Mouse (Mus musculus) kidney, embryonic 14.5 days (tissue): ENCODE results near the gene Grrp1. TPM values are rescaled to one million over a fixed set of nuclear protein-coding genes. Genes with fewer than 3 reads are reported as not detected.

Source experiments
- ATAC-seq: fragments of 200-750 bp; cut with Nextera tagmentation; 2 replicates; pipeline ENCODE4 v1.8.0; 2017; ENCODE audit warnings: moderate number of reproducible peaks, mild to moderate bottlenecking, moderate TSS enrichment, moderate library complexity; ENCODE audit not compliant: low FRiP score, low TSS enrichment
- H3K27ac ChIP-seq: fragments of 300-500 bp; sonication (generic); 2 replicates; pipeline ENCODE4 v1.5.1; 2014; ENCODE audit warnings: low read depth, mild to moderate bottlenecking, low read length, moderate library complexity, mixed read lengths
- H3K27me3 ChIP-seq: fragments of 300-500 bp; sonication (generic); 2 replicates; pipeline ENCODE4 v1.6.1; 2014; ENCODE audit warnings: mild to moderate bottlenecking, low read length; ENCODE audit not compliant: control insufficient read depth, insufficient read depth
- H3K36me3 ChIP-seq: fragments of 300-500 bp; sonication (generic); 2 replicates; pipeline ENCODE4 v1.6.1; 2014; ENCODE audit warnings: low read length, mixed read lengths; ENCODE audit not compliant: control insufficient read depth, insufficient read depth
- H3K4me1 ChIP-seq: fragments of 300-500 bp; sonication (generic); 2 replicates; pipeline ENCODE4 v1.6.1; 2014; ENCODE audit warnings: low read length, mixed read lengths; ENCODE audit not compliant: control insufficient read depth, insufficient read depth
- H3K4me2 ChIP-seq: fragments of 300-500 bp; sonication (generic); replicated peaks from 2 replicates; pipeline ENCODE4 v1.6.1; 2014; ENCODE audit warnings: low read depth, mild to moderate bottlenecking, low read length
- H3K4me3 ChIP-seq: fragments of 300-500 bp; sonication (generic); 2 replicates; pipeline ENCODE4 v1.5.1; 2014; ENCODE audit warnings: mild to moderate bottlenecking, low read length
- H3K9ac ChIP-seq: fragments of 300-500 bp; sonication (generic); 2 replicates; pipeline ENCODE4 v1.6.1; 2014; ENCODE audit warnings: low read depth, mild to moderate bottlenecking, low read length, moderate library complexity
- H3K9me3 ChIP-seq: fragments of 300-500 bp; sonication (generic); 2 replicates; pipeline ENCODE4 v1.6.1; 2016; ENCODE audit warnings: low read length; ENCODE audit not compliant: control insufficient read depth
- WGBS: fragments of 180-500 bp; shearing (Covaris S2); extraction: QIAGEN DNeasy Blood & Tissue Kit; methylation state at CpG from one replicate; pipeline ENCODE4 v1.1.7; 2014; 5-methylcytosine and 5-hydroxymethylcytosine counted together
- polyA plus RNA-seq: library from polyadenylated mRNA; unstranded; fragments of >200 nt; fragmentation: Nextera tagmentation; extraction: Ambion mirVana; gene quantifications from 2 replicates; pipeline ENCODE4 v1.2.1, GENCODE M21; 2014

The Grrp1 gene
- polyA plus RNA-seq, 1 experiment from 2014 or later: 9.2 TPM

- 20% methylated on average over 11 of the region's 11 CpGs for WGBS
- Histone ChIP-seq H3K9me3 (no peaks in the 10 kb centered on the region), H3K27me3 (peaks cover 14% of the 10 kb centered on the region; the same call in 1 of the 2 replicates), H3K36me3 (no peaks in the 10 kb centered on the region), H3K27ac (peak overlapping the region; percentile 3; the same call in 1 of the 2 replicates), H3K4me3 (no peak overlapping the region), H3K4me2 (no peak overlapping the region), H3K9ac (no peak overlapping the region), H3K4me1 (peaks cover 33% of the 10 kb centered on the region)
- ATAC-seq: no peak
Measured at GRCm38 (mm10) chr4:134257198-134258009, 3.5 kb upstream of the Grrp1 start.

- Histone ChIP-seq H3K36me3 (no peaks in the 10 kb centered on the region), H3K4me3 (no peak overlapping the region), H3K4me2 (peak overlapping the region; percentile 2; the same call in 1 of the 2 replicates), H3K9me3 (no peaks in the 10 kb centered on the region), H3K27ac (peak overlapping the region; percentile 24; the same call in 1 of the 2 replicates), H3K27me3 (peaks cover 22% of the 10 kb centered on the region), H3K4me1 (peaks cover 39% of the 10 kb centered on the region), H3K9ac (peak overlapping the region; percentile 19; the same call in 1 of the 2 replicates)
- WGBS: 7% methylated on average over 19 of the region's 19 CpGs
- ATAC-seq: 0 out of 2 replicates have a peak, but pooled peaks have one; percentile 22
Measured at GRCm38 (mm10) chr4:134256407-134257197, 2.7 kb upstream of the Grrp1 start.

GRCm38 (mm10) chr4:134255854-134256253, 1.9 kb upstream of the Grrp1 start:
- 0 out of 2 replicates have a peak overlapping the region, but pooled peaks have one; percentile 19 for H3K9ac ChIP-seq
- WGBS: 23% methylated on average over 4 of the region's 4 CpGs
- no peak for ATAC-seq

GRCm38 (mm10) chr4:134254835-134255234, 929 bp upstream of the Grrp1 start:
- no peaks in the 10 kb centered on the region for H3K9me3 ChIP-seq
- H3K9ac ChIP-seq: no peak overlapping the region
- WGBS: 60% methylated on average over 3 of the region's 3 CpGs
- ATAC-seq: no peak
- H3K4me1 ChIP-seq: peaks cover 53% of the 10 kb centered on the region
- no peak overlapping the region for H3K27ac ChIP-seq
- H3K27me3 ChIP-seq: peaks cover 39% of the 10 kb centered on the region
- no peak overlapping the region for H3K4me3 ChIP-seq
- H3K36me3 ChIP-seq: no peaks in the 10 kb centered on the region
- no peak overlapping the region for H3K4me2 ChIP-seq

More at GRCm38 (mm10) chr4:134255854-134256253, 1.9 kb upstream of the Grrp1 start:
- no peaks in the 10 kb centered on the region for H3K36me3 ChIP-seq
- no peak overlapping the region for H3K4me2 ChIP-seq
- H3K4me1 ChIP-seq: peaks cover 46% of the 10 kb centered on the region
- H3K27ac ChIP-seq: peak overlapping the region; percentile 24; the same call in 1 of the 2 replicates
- H3K27me3 ChIP-seq: peaks cover 30% of the 10 kb centered on the region
- no peak overlapping the region for H3K4me3 ChIP-seq
- no peaks in the 10 kb centered on the region for H3K9me3 ChIP-seq

- WGBS: 9% methylated on average over 15 of the region's 15 CpGs
- Histone ChIP-seq H3K27ac (peak overlapping the region; percentile 37; the same call in 1 of the 2 replicates), H3K36me3 (no peaks in the 10 kb centered on the region), H3K4me1 (peaks cover 51% of the 10 kb centered on the region), H3K9me3 (no peaks in the 10 kb centered on the region), H3K4me3 (peak overlapping the region; percentile 46), H3K9ac (peak overlapping the region; percentile 53; the same call in 1 of the 2 replicates), H3K27me3 (peaks cover 47% of the 10 kb centered on the region), H3K4me2 (peak overlapping the region; percentile 79)
- ATAC-seq: no peak
Measured at GRCm38 (mm10) chr4:134252911-134253721, 790 bp downstream of the Grrp1 start.

GRCm38 (mm10) chr4:134252131-134252910, 1.6 kb downstream of the Grrp1 start:
- H3K4me3 ChIP-seq: peak overlapping the region; percentile 46
- H3K9me3 ChIP-seq: no peaks in the 10 kb centered on the region
- peak overlapping the region; percentile 55; the same call in 1 of the 2 replicates for H3K9ac ChIP-seq
- H3K4me1 ChIP-seq: peaks cover 50% of the 10 kb centered on the region
- H3K27ac ChIP-seq: peak overlapping the region; percentile 37; the same call in 1 of the 2 replicates
- no peaks in the 10 kb centered on the region for H3K36me3 ChIP-seq
- H3K27me3 ChIP-seq: peaks cover 48% of the 10 kb centered on the region
- WGBS: 11% methylated on average over 22 of the region's 22 CpGs
- H3K4me2 ChIP-seq: peak overlapping the region; percentile 79
- ATAC-seq: no peak

GRCm38 (mm10) chr4:134251241-134252130, 2.4 kb downstream of the Grrp1 start:
- H3K4me3 ChIP-seq: peak overlapping the region; percentile 46
- H3K27ac ChIP-seq: no peak overlapping the region
- WGBS: under 1% methylated on average over 90 of the region's 91 CpGs
- peaks cover 48% of the 10 kb centered on the region for H3K27me3 ChIP-seq
- no peak; the same call in 1 of the 2 replicates for ATAC-seq
- peaks cover 48% of the 10 kb centered on the region for H3K4me1 ChIP-seq
- peak overlapping the region; percentile 79 for H3K4me2 ChIP-seq
- no peaks in the 10 kb centered on the region for H3K9me3 ChIP-seq
- no peaks in the 10 kb centered on the region for H3K36me3 ChIP-seq
- H3K9ac ChIP-seq: peak overlapping the region; percentile 55
